Mouse (Mus musculus) spleen, adult 18-20 months (tissue): ENCODE measurements around the gene Klhl4.

ENCODE experiments used
- DNase-seq, 2 experiments: peaks; one replicate each; pipeline ENCODE4 v3.0.0; 2022; ENCODE audit warnings: mixed read lengths in 2 of 2

The Klhl4 gene

DNA sequence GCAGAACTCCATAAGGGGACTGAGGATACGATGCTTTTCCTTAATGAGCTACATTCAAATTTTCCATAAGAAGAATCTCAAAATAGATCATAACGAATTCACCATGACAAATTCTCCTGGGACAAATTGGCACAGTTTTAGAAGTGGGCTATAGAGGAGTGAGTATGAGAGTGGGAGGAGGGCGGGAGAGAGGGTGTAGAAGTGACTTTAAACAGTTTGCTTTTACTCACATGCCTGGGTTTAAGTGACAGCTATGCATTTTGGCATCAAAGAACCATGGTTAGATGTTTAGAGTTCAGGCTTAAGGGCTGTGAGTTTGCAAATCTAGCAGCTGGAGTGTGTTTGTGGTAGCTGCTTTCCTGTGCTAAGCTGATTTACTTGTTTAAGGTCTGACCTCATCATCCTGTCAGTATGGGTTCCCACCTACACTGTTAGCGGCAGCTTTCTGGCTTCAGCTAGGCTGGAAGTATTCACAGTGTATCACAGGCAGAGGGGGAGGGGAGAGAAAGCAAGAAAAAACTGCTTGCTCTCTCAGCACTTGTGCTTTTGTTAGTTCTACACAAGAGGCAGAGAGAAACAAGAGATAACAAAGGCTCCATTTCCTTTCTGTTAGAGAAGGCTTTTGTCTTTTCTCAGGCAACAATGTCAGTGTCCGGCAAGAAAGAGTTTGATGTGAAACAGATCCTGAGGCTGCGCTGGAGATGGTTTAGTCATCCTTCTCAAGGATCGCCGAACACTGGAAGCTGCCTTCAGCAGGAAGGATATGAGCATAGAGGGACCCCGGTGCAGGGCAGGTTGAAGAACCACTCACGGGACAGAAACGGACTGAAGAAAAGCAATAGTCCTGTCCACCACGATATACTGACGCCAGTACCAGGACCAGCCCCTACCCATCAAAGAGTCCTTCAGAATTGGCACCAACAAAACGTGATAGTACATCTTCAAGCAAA lies at the start of gene Klhl4:
Klhl4 (plus strand) TSS at position 552 of the 950 bp plus-strand sequence.
- DNase-seq, result no peak

DNA sequence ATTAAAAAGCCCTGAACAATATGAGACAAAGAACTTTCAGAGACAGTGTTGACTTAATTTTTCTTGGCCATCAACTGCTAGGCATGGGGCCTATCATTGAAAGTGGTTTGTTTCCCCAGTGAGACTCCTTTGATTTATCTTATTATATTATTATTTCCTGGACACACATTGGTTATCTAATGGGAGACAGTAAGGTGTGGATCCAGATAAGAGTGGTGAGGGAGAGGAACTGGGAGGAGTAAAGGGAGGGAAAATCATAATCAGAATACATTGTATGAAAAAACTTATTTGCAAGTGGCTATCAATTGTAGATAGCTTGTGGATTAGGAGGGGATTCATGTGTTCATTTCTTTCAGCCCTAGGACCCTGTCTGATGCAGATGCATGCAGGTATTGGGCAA lies 10.0 kb downstream of the Klhl4 start:
- DNase-seq, result no peak

GRCm38 (mm10) chrX:114486691-114487090 lies 12.6 kb downstream of the Klhl4 start:
- DNase-seq, result no peak

- DNase-seq, result no peak
Measured at GRCm38 (mm10) chrX:114558141-114558540, 84.0 kb downstream of the Klhl4 start.

GRCm38 (mm10) chrX:114582311-114582710 lies 108.2 kb downstream of the Klhl4 start:
- DNase-seq, result no peak
